Mouse (Mus musculus): Measurements from ENCODE around the gene Mms19. TPM values are rescaled to one million over a fixed set of nuclear protein-coding genes. Genes with fewer than 3 reads are reported as not detected.
A peak's percentile ranks its signal among the peaks of the same experiment; 100 is the strongest.

Mms19 gene
- polyA plus RNA-seq, 1 experiment from 2014 or later = 37.8 TPM

- peak overlapping the region; percentile 77 for H3K9ac ChIP-seq (replicated peaks; ENCODE audit: low read length)
- DNase-seq (ENCODE audit: low spot score) = no peak
- no peaks in the 10 kb centered on the region for H3K36me3 ChIP-seq (replicated peaks; ENCODE audit: control insufficient read depth, insufficient read depth, low read depth, low read length)
- 4% methylated on average over 4 of the region's 4 CpGs for WGBS
- peak overlapping the region; percentile 84 for H3K4me3 ChIP-seq (ENCODE audit: low read depth, low read length)
- no peak for ATAC-seq (replicated peaks; ENCODE audit: insufficient number of reproducible peaks, low FRiP score, low TSS enrichment, low read depth)
- H3K4me1 ChIP-seq (ENCODE audit: control insufficient read depth, insufficient read depth, low read length) = 0 out of 2 replicates have a peak, but pooled peaks cover 2% of the 10 kb centered on the region
- H3K9me3 ChIP-seq (replicated peaks; ENCODE audit: control insufficient read depth, low read length) = no peaks in the 10 kb centered on the region
- H3K27me3 ChIP-seq (ENCODE audit: control insufficient read depth, insufficient read depth, low read length) = no peaks in the 10 kb centered on the region; the same call in 1 of the 2 replicates
- peak overlapping the region; percentile 99 for H3K4me2 ChIP-seq (ENCODE audit: low read depth, low read length)
- no peak overlapping the region for H3K27ac ChIP-seq (replicated peaks; ENCODE audit: low read depth, low read length)
Measured at GRCm38 (mm10) chr19:41982791-41983150, 1.8 kb upstream of the Mms19 start.

- no peak for ATAC-seq (replicated peaks; ENCODE audit: insufficient number of reproducible peaks, low FRiP score, low TSS enrichment, low read depth)
- under 1% methylated on average over 74 of the region's 74 CpGs for WGBS
Measured at GRCm38 (mm10) chr19:41981931-41982790, 1.2 kb upstream of the Mms19 start.

GRCm38 (mm10) chr19:41981595-41981927 is 604 bp upstream of the Mms19 start, which contains the start of gene Ubtd1:
Gene Ubtd1 (plus strand): TSS chr19:41981763.
- Histone ChIP-seq H3K4me2 (ENCODE audit: low read depth, low read length) (peak within 1 kb of the TSS; percentile 99), H3K36me3 (replicated peaks; ENCODE audit: control insufficient read depth, insufficient read depth, low read depth, low read length) (no peaks in the 10 kb centered on the region), H3K9me3 (replicated peaks; ENCODE audit: control insufficient read depth, low read length) (no peaks in the 10 kb centered on the region), H3K27me3 (ENCODE audit: control insufficient read depth, insufficient read depth, low read length) (no peaks in the 10 kb centered on the region; the same call in 1 of the 2 replicates), H3K4me1 (ENCODE audit: control insufficient read depth, insufficient read depth, low read length) (peaks cover 2% of the 10 kb centered on the region; the same call in 1 of the 2 replicates), H3K27ac (replicated peaks; ENCODE audit: low read depth, low read length) (peak within 1 kb of the TSS; percentile 77), H3K9ac (replicated peaks; ENCODE audit: low read length) (peak within 1 kb of the TSS; percentile 77), H3K4me3 (ENCODE audit: low read depth, low read length) (peak within 1 kb of the TSS; percentile 84)
- no peak for DNase-seq (ENCODE audit: low spot score)
- ATAC-seq (replicated peaks; ENCODE audit: insufficient number of reproducible peaks, low FRiP score, low TSS enrichment, low read depth) = no peak
- WGBS = 0% methylated on average over 26 of the region's 33 CpGs

More at GRCm38 (mm10) chr19:41981931-41982790, 1.2 kb upstream of the Mms19 start:
- Histone ChIP-seq H3K4me2 (ENCODE audit: low read depth, low read length) (peak overlapping the region; percentile 99), H3K4me3 (ENCODE audit: low read depth, low read length) (peak overlapping the region; percentile 84), H3K4me1 (ENCODE audit: control insufficient read depth, insufficient read depth, low read length) (peaks cover 2% of the 10 kb centered on the region; the same call in 1 of the 2 replicates), H3K27me3 (ENCODE audit: control insufficient read depth, insufficient read depth, low read length) (no peaks in the 10 kb centered on the region; the same call in 1 of the 2 replicates), H3K9ac (replicated peaks; ENCODE audit: low read length) (peak overlapping the region; percentile 77), H3K27ac (replicated peaks; ENCODE audit: low read depth, low read length) (peak overlapping the region; percentile 76), H3K9me3 (replicated peaks; ENCODE audit: control insufficient read depth, low read length) (no peaks in the 10 kb centered on the region), H3K36me3 (replicated peaks; ENCODE audit: control insufficient read depth, insufficient read depth, low read depth, low read length) (no peaks in the 10 kb centered on the region)
- peak; percentile 49 for DNase-seq (ENCODE audit: low spot score)

- H3K4me2 ChIP-seq (ENCODE audit: low read depth, low read length) = peak overlapping the region; percentile 99
- H3K27ac ChIP-seq (replicated peaks; ENCODE audit: low read depth, low read length) = peak overlapping the region; percentile 77
- 0% methylated on average over 16 of the region's 16 CpGs for WGBS
- H3K4me3 ChIP-seq (ENCODE audit: low read depth, low read length) = peak overlapping the region; percentile 84
- peak; percentile 4; the same call in 1 of the 2 replicates for ATAC-seq (replicated peaks; ENCODE audit: insufficient number of reproducible peaks, low FRiP score, low TSS enrichment, low read depth)
- H3K9me3 ChIP-seq (replicated peaks; ENCODE audit: control insufficient read depth, low read length) = no peaks in the 10 kb centered on the region
- H3K9ac ChIP-seq (replicated peaks; ENCODE audit: low read length) = peak overlapping the region; percentile 71
- peak; percentile 68 for DNase-seq (ENCODE audit: low spot score)
- H3K36me3 ChIP-seq (replicated peaks; ENCODE audit: control insufficient read depth, insufficient read depth, low read depth, low read length) = no peaks in the 10 kb centered on the region
- H3K27me3 ChIP-seq (ENCODE audit: control insufficient read depth, insufficient read depth, low read length) = no peaks in the 10 kb centered on the region; the same call in 1 of the 2 replicates
- H3K4me1 ChIP-seq (ENCODE audit: control insufficient read depth, insufficient read depth, low read length) = peaks cover 2% of the 10 kb centered on the region; the same call in 1 of the 2 replicates
Measured at GRCm38 (mm10) chr19:41980422-41980818, 537 bp downstream of the Mms19 start.

- Histone ChIP-seq H3K9ac (replicated peaks; ENCODE audit: low read length) (no peak overlapping the region), H3K4me1 (ENCODE audit: control insufficient read depth, insufficient read depth, low read length) (no peaks in the 10 kb centered on the region; the same call in 1 of the 2 replicates), H3K27me3 (ENCODE audit: control insufficient read depth, insufficient read depth, low read length) (no peaks in the 10 kb centered on the region), H3K4me2 (ENCODE audit: low read depth, low read length) (no peak overlapping the region), H3K27ac (replicated peaks; ENCODE audit: low read depth, low read length) (no peak overlapping the region), H3K36me3 (replicated peaks; ENCODE audit: control insufficient read depth, insufficient read depth, low read depth, low read length) (no peaks in the 10 kb centered on the region), H3K9me3 (replicated peaks; ENCODE audit: control insufficient read depth, low read length) (no peaks in the 10 kb centered on the region), H3K4me3 (ENCODE audit: low read depth, low read length) (no peak overlapping the region)
- WGBS = 63% methylated on average over 13 of the region's 13 CpGs
- DNase-seq (ENCODE audit: low spot score) = no peak
- no peak for ATAC-seq (replicated peaks; ENCODE audit: insufficient number of reproducible peaks, low FRiP score, low TSS enrichment, low read depth)
Measured at GRCm38 (mm10) chr19:41973891-41974794, 6.8 kb downstream of the Mms19 start.

GRCm38 (mm10) chr19:41969618-41970017 is 11.3 kb downstream of the Mms19 start:
- Histone ChIP-seq H3K4me1 (ENCODE audit: control insufficient read depth, insufficient read depth, low read length) (no peaks in the 10 kb centered on the region), H3K36me3 (replicated peaks; ENCODE audit: control insufficient read depth, insufficient read depth, low read depth, low read length) (peaks cover 3% of the 10 kb centered on the region; the same call in 1 of the 2 replicates), H3K27me3 (ENCODE audit: control insufficient read depth, insufficient read depth, low read length) (no peaks in the 10 kb centered on the region), H3K9ac (replicated peaks; ENCODE audit: low read length) (no peak overlapping the region), H3K27ac (replicated peaks; ENCODE audit: low read depth, low read length) (no peak overlapping the region), H3K9me3 (replicated peaks; ENCODE audit: control insufficient read depth, low read length) (no peaks in the 10 kb centered on the region), H3K4me3 (ENCODE audit: low read depth, low read length) (no peak overlapping the region), H3K4me2 (ENCODE audit: low read depth, low read length) (no peak overlapping the region)
- ATAC-seq (replicated peaks; ENCODE audit: insufficient number of reproducible peaks, low FRiP score, low TSS enrichment, low read depth) (no peak), DNase-seq (ENCODE audit: low spot score) (no peak)
- WGBS = 94% methylated on average over 7 of the region's 7 CpGs

GRCm38 (mm10) chr19:41953574-41953973 is 27.4 kb downstream of the Mms19 start:
- Histone ChIP-seq H3K36me3 (replicated peaks; ENCODE audit: control insufficient read depth, insufficient read depth, low read depth, low read length) (peaks cover 16% of the 10 kb centered on the region), H3K4me1 (ENCODE audit: control insufficient read depth, insufficient read depth, low read length) (no peaks in the 10 kb centered on the region), H3K27ac (replicated peaks; ENCODE audit: low read depth, low read length) (no peak overlapping the region), H3K9me3 (replicated peaks; ENCODE audit: control insufficient read depth, low read length) (no peaks in the 10 kb centered on the region), H3K4me2 (ENCODE audit: low read depth, low read length) (no peak overlapping the region), H3K4me3 (ENCODE audit: low read depth, low read length) (no peak overlapping the region), H3K27me3 (ENCODE audit: control insufficient read depth, insufficient read depth, low read length) (no peaks in the 10 kb centered on the region), H3K9ac (replicated peaks; ENCODE audit: low read length) (no peak overlapping the region)
- WGBS = 93% methylated on average over 3 of the region's 3 CpGs
- ATAC-seq (replicated peaks; ENCODE audit: insufficient number of reproducible peaks, low FRiP score, low TSS enrichment, low read depth) = no peak
- DNase-seq (ENCODE audit: low spot score) = no peak

Data from embryonic facial prominence, embryonic 11.5 days (tissue).